Mouse (Mus musculus): Measurements from ENCODE around the gene Cstad. TPM values are rescaled to one million over a fixed set of nuclear protein-coding genes. Genes with fewer than 3 reads are reported as not detected.

Cstad gene
- polyA plus RNA-seq, 1 experiment: 0.85 TPM

GRCm38 (mm10) chr2:30592951-30593350 lies 1.9 kb upstream of the Cstad start:
- no peaks in the 10 kb centered on the region for H3K36me3 ChIP-seq (ENCODE audit: control insufficient read depth, insufficient read depth, low read length)
- TF ChIP-seq CTCF (IDR thresholded peaks at IDR 0.05; ENCODE audit: extremely low read depth, insufficient read depth, insufficient read length, insufficient replicate concordance): no peak
- TF ChIP-seq POLR2A (IDR thresholded peaks at IDR 0.05; ENCODE audit: low read depth, low read length): no peak
- H3K4me3 ChIP-seq (ENCODE audit: extremely low read depth, insufficient read depth, insufficient read length): no peak overlapping the region
- H3K4me1 ChIP-seq (ENCODE audit: control insufficient read depth, insufficient read depth, insufficient read length): peaks cover 9% of the 10 kb centered on the region
- H3K27ac ChIP-seq (ENCODE audit: insufficient read depth, low read length): no peak overlapping the region
- WGBS: 90% methylated on average over 6 of the region's 6 CpGs
- DNase-seq (ENCODE audit: low read depth in 1 of 2, low spot score in 2 of 2): no peak
- H3K27me3 ChIP-seq (ENCODE audit: control insufficient read depth, insufficient read depth, low read length): no peaks in the 10 kb centered on the region

GRCm38 (mm10) chr2:30593636-30594310 lies 1.1 kb upstream of the Cstad start:
- TF ChIP-seq POLR2A (IDR thresholded peaks at IDR 0.05; ENCODE audit: low read depth, low read length) (no peak), CTCF (IDR thresholded peaks at IDR 0.05; ENCODE audit: extremely low read depth, insufficient read depth, insufficient read length, insufficient replicate concordance) (no peak)
- 85% methylated on average over 13 of the region's 13 CpGs for WGBS

DNA sequence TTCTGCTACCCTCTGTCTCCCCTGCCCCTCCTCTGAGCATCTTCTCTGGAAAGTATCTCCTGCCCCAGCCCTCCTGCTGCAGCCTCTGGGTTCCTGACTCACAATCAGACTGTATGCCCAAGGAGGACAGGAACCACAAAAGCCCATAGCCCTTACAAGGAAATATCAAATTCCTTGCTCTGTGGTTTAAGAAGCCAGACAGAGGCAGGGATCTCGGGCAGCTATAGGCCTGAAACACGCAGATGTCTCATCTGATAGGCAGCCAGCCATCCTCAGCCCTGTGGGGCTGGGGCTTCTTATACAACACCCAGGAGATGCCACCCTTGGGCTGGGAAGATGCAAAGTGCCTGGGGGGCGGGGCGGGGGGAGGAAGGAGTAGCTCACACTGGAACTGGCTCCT lies 956 bp downstream of the Cstad start:
- WGBS: 82% methylated on average over 4 of the region's 4 CpGs
- no peak overlapping the region for H3K4me3 ChIP-seq (ENCODE audit: extremely low read depth, insufficient read depth, insufficient read length)
- H3K27me3 ChIP-seq (ENCODE audit: control insufficient read depth, insufficient read depth, low read length): 0 out of 2 replicates have a peak, but pooled peaks cover 3% of the 10 kb centered on the region
- DNase-seq (ENCODE audit: low read depth in 1 of 2, low spot score in 2 of 2): no peak
- no peak overlapping the region for H3K27ac ChIP-seq (ENCODE audit: insufficient read depth, low read length)
- no peaks in the 10 kb centered on the region for H3K36me3 ChIP-seq (ENCODE audit: control insufficient read depth, insufficient read depth, low read length)
- H3K4me1 ChIP-seq (ENCODE audit: control insufficient read depth, insufficient read depth, insufficient read length): peaks cover 11% of the 10 kb centered on the region
- TF ChIP-seq POLR2A (IDR thresholded peaks at IDR 0.05; ENCODE audit: low read depth, low read length): no peak
- no peak for TF ChIP-seq CTCF (IDR thresholded peaks at IDR 0.05; ENCODE audit: extremely low read depth, insufficient read depth, insufficient read length, insufficient replicate concordance)

More at GRCm38 (mm10) chr2:30593636-30594310, 1.1 kb upstream of the Cstad start:
- peaks cover 9% of the 10 kb centered on the region for H3K4me1 ChIP-seq (ENCODE audit: control insufficient read depth, insufficient read depth, insufficient read length)
- DNase-seq (ENCODE audit: low read depth in 1 of 2, low spot score in 2 of 2): no peak
- H3K36me3 ChIP-seq (ENCODE audit: control insufficient read depth, insufficient read depth, low read length): no peaks in the 10 kb centered on the region
- no peak overlapping the region for H3K4me3 ChIP-seq (ENCODE audit: extremely low read depth, insufficient read depth, insufficient read length)
- peak overlapping the region; percentile 89 for H3K27ac ChIP-seq (ENCODE audit: insufficient read depth, low read length)
- H3K27me3 ChIP-seq (ENCODE audit: control insufficient read depth, insufficient read depth, low read length): no peaks in the 10 kb centered on the region

GRCm38 (mm10) chr2:30599621-30600020 lies 4.8 kb downstream of the Cstad start:
- no peak for DNase-seq (ENCODE audit: low read depth in 1 of 2, low spot score in 2 of 2)
- H3K27me3 ChIP-seq (ENCODE audit: control insufficient read depth, insufficient read depth, low read length): 0 out of 2 replicates have a peak, but pooled peaks cover 3% of the 10 kb centered on the region
- H3K4me1 ChIP-seq (ENCODE audit: control insufficient read depth, insufficient read depth, insufficient read length): peaks cover 3% of the 10 kb centered on the region; the same call in 1 of the 2 replicates
- no peak overlapping the region for H3K27ac ChIP-seq (ENCODE audit: insufficient read depth, low read length)
- H3K4me3 ChIP-seq (ENCODE audit: extremely low read depth, insufficient read depth, insufficient read length): no peak overlapping the region
- no peak for TF ChIP-seq CTCF (IDR thresholded peaks at IDR 0.05; ENCODE audit: extremely low read depth, insufficient read depth, insufficient read length, insufficient replicate concordance)
- TF ChIP-seq POLR2A (IDR thresholded peaks at IDR 0.05; ENCODE audit: low read depth, low read length): no peak
- H3K36me3 ChIP-seq (ENCODE audit: control insufficient read depth, insufficient read depth, low read length): no peaks in the 10 kb centered on the region
- WGBS: 13% methylated on average over 3 of the region's 3 CpGs

GRCm38 (mm10) chr2:30600291-30600690 lies 5.5 kb downstream of the Cstad start:
- Histone ChIP-seq H3K4me3 (ENCODE audit: extremely low read depth, insufficient read depth, insufficient read length) (no peak overlapping the region), H3K4me1 (ENCODE audit: control insufficient read depth, insufficient read depth, insufficient read length) (peaks cover 8% of the 10 kb centered on the region; the same call in 1 of the 2 replicates), H3K36me3 (ENCODE audit: control insufficient read depth, insufficient read depth, low read length) (no peaks in the 10 kb centered on the region), H3K27me3 (ENCODE audit: control insufficient read depth, insufficient read depth, low read length) (peaks cover 7% of the 10 kb centered on the region), H3K27ac (ENCODE audit: insufficient read depth, low read length) (no peak overlapping the region; the same call in 1 of the 2 replicates)
- 16% methylated on average over 9 of the region's 9 CpGs for WGBS
- no peak for TF ChIP-seq POLR2A (IDR thresholded peaks at IDR 0.05; ENCODE audit: low read depth, low read length)
- no peak for TF ChIP-seq CTCF (IDR thresholded peaks at IDR 0.05; ENCODE audit: extremely low read depth, insufficient read depth, insufficient read length, insufficient replicate concordance)
- no peak for DNase-seq (ENCODE audit: low read depth in 1 of 2, low spot score in 2 of 2)

DNA sequence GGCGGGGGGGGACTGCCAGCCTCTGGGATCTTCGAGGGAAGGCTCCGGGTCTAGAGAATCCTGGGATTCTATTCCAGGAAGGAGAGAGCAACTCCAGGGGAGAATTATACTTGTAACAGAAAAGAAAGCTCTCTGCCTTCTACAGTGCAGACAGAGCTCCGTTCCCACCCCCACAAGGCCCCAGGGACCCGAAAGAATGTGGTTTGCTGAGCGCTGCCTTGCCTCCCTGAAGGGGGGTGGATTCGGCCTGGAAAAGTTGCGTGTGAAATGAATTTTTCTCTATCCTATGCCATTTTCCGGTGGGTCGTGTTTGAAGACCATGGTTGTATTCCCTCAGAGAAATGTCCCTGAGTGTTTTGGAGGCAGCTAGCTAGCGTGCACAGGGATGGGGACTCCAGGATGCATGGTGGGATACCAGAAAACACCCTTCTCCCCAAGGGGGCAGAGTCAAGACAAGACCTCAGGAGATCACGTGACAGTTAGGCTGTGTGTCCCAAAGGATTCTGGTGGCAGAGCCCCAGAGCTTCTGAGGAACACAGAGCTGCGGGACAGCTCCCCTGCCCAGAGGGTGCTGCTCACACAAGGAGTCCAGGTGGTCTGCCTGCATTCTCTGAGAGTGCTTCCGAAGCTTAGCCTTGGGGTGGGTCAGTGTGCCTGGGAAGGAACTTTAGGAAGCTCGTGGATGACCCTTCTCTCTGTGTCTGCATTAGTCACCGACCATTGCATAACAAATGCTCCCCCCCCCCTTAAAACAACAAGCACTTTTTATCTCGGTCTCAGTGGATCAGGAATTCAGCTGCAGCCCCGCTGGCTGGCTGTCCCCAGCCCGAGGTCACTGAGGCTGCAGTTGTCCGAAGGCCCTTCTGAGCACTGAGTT lies 6.4 kb downstream of the Cstad start:
- Histone ChIP-seq H3K36me3 (ENCODE audit: control insufficient read depth, insufficient read depth, low read length) (no peaks in the 10 kb centered on the region), H3K4me1 (ENCODE audit: control insufficient read depth, insufficient read depth, insufficient read length) (peaks cover 10% of the 10 kb centered on the region; the same call in 1 of the 2 replicates), H3K27me3 (ENCODE audit: control insufficient read depth, insufficient read depth, low read length) (peaks cover 12% of the 10 kb centered on the region), H3K4me3 (ENCODE audit: extremely low read depth, insufficient read depth, insufficient read length) (no peak overlapping the region), H3K27ac (ENCODE audit: insufficient read depth, low read length) (peak overlapping the region; percentile 52)
- TF ChIP-seq CTCF (IDR thresholded peaks at IDR 0.05; ENCODE audit: extremely low read depth, insufficient read depth, insufficient read length, insufficient replicate concordance): no peak
- no peak for DNase-seq (ENCODE audit: low read depth in 1 of 2, low spot score in 2 of 2)
- 38% methylated on average over 20 of the region's 20 CpGs for WGBS
